Mouse (Mus musculus): Measurements from ENCODE around the gene Nmd3. TPM values are rescaled to one million over a fixed set of nuclear protein-coding genes. Genes with fewer than 3 reads are reported as not detected.

Nmd3 gene
- polyA plus RNA-seq (2015; fragmentation: Nextera tagmentation; extraction: Ambion mirVana): 62.1 and 68.1 TPM in 2 replicates

GRCm38 (mm10) chr3:69721814-69722186 is at the start of gene Nmd3:
TSS of gene Nmd3 (plus strand) at chr3:69721985.

Other genes with a start within 250 kb of the Nmd3 start
- gene B3galnt1, start 123.0 kb upstream of the Nmd3 start, polyA plus RNA-seq (2015; fragmentation: Nextera tagmentation; extraction: Ambion mirVana): 22.1 and 23.1 TPM in 2 replicates
- gene Sptssb, start 138.0 kb downstream of the Nmd3 start, polyA plus RNA-seq (2015; fragmentation: Nextera tagmentation; extraction: Ambion mirVana): 0.08 and 0.13 TPM in 2 replicates